Mouse (Mus musculus): Measurements from ENCODE around the gene Whamm. TPM values are rescaled to one million over a fixed set of nuclear protein-coding genes. Genes with fewer than 3 reads are reported as not detected.

Whamm gene
- total and polyA plus RNA-seq, 2 experiments from 2014 or later = 3.1 to 6.6 TPM

- DNase-seq (ENCODE audit: low spot score) (no peak), ATAC-seq (ENCODE audit: insufficient read depth, low read depth) (no peak)
- H3K27ac ChIP-seq (ENCODE audit: low read depth) = no peak overlapping the region
- no peak overlapping the region for H3K4me2 ChIP-seq (ENCODE audit: low read depth, low read length)
- H3K9ac ChIP-seq (replicated peaks; ENCODE audit: low read depth, low read length) = no peak overlapping the region
- no peaks in the 10 kb centered on the region for H3K27me3 ChIP-seq (ENCODE audit: control insufficient read depth, insufficient read depth, low read length)
- TF ChIP-seq EP300 (IDR thresholded peaks at IDR 0.05; ENCODE audit: low read depth) = no peak
- TF ChIP-seq CTCF (IDR thresholded peaks at IDR 0.05; ENCODE audit: low read depth) = no peak
- H3K36me3 ChIP-seq (replicated peaks; ENCODE audit: control insufficient read depth, insufficient read depth, low read length) = peaks cover 94% of the 10 kb centered on the region
- H3K4me3 ChIP-seq (ENCODE audit: low read depth, low read length) = no peak overlapping the region
- H3K4me1 ChIP-seq (ENCODE audit: control insufficient read depth, insufficient read depth) = no peaks in the 10 kb centered on the region
- WGBS = 83% methylated on average over 4 of the region's 4 CpGs
- no peaks in the 10 kb centered on the region for H3K9me3 ChIP-seq (replicated peaks; ENCODE audit: control insufficient read depth, low read length)
These were observed 34.6 kb upstream of the Whamm start for GRCm38 (mm10) chr7:81536478-81536877.

- Histone ChIP-seq H3K4me3 (ENCODE audit: low read depth, low read length) (no peak overlapping the region), H3K4me1 (ENCODE audit: control insufficient read depth, insufficient read depth) (no peaks in the 10 kb centered on the region), H3K9ac (replicated peaks; ENCODE audit: low read depth, low read length) (no peak overlapping the region), H3K27me3 (ENCODE audit: control insufficient read depth, insufficient read depth, low read length) (no peaks in the 10 kb centered on the region), H3K36me3 (replicated peaks; ENCODE audit: control insufficient read depth, insufficient read depth, low read length) (peaks cover 93% of the 10 kb centered on the region), H3K4me2 (ENCODE audit: low read depth, low read length) (no peak overlapping the region), H3K27ac (ENCODE audit: low read depth) (no peak overlapping the region), H3K9me3 (replicated peaks; ENCODE audit: control insufficient read depth, low read length) (no peaks in the 10 kb centered on the region)
- ATAC-seq (ENCODE audit: insufficient read depth, low read depth) (no peak), DNase-seq (ENCODE audit: low spot score) (no peak)
- WGBS = 70% methylated on average over 2 of the region's 2 CpGs
- TF ChIP-seq CTCF (IDR thresholded peaks at IDR 0.05; ENCODE audit: low read depth) (no peak), EP300 (IDR thresholded peaks at IDR 0.05; ENCODE audit: low read depth) (no peak)
These were observed 32.9 kb upstream of the Whamm start for GRCm38 (mm10) chr7:81538070-81538675.

- no peak overlapping the region for H3K9ac ChIP-seq (replicated peaks; ENCODE audit: low read depth, low read length)
- ATAC-seq (ENCODE audit: insufficient read depth, low read depth) (no peak), DNase-seq (ENCODE audit: low spot score) (no peak)
- no peak overlapping the region for H3K4me3 ChIP-seq (ENCODE audit: low read depth, low read length)
- peaks cover 90% of the 10 kb centered on the region for H3K36me3 ChIP-seq (replicated peaks; ENCODE audit: control insufficient read depth, insufficient read depth, low read length)
- no peaks in the 10 kb centered on the region for H3K4me1 ChIP-seq (ENCODE audit: control insufficient read depth, insufficient read depth)
- H3K9me3 ChIP-seq (replicated peaks; ENCODE audit: control insufficient read depth, low read length) = no peaks in the 10 kb centered on the region
- no peak overlapping the region for H3K4me2 ChIP-seq (ENCODE audit: low read depth, low read length)
- H3K27ac ChIP-seq (ENCODE audit: low read depth) = no peak overlapping the region
- no peaks in the 10 kb centered on the region for H3K27me3 ChIP-seq (ENCODE audit: control insufficient read depth, insufficient read depth, low read length)
- WGBS = 31% methylated on average over 2 of the region's 2 CpGs
- no peak for TF ChIP-seq EP300 (IDR thresholded peaks at IDR 0.05; ENCODE audit: low read depth)
- no peak for TF ChIP-seq CTCF (IDR thresholded peaks at IDR 0.05; ENCODE audit: low read depth)
These were observed 31.5 kb upstream of the Whamm start for GRCm38 (mm10) chr7:81539565-81539964.

GRCm38 (mm10) chr7:81540999-81541398, 30.1 kb upstream of the Whamm start:
- 70% methylated on average over 1 of the region's 1 CpGs for WGBS
- Histone ChIP-seq H3K4me3 (ENCODE audit: low read depth, low read length) (no peak overlapping the region), H3K27me3 (ENCODE audit: control insufficient read depth, insufficient read depth, low read length) (no peaks in the 10 kb centered on the region), H3K4me1 (ENCODE audit: control insufficient read depth, insufficient read depth) (no peaks in the 10 kb centered on the region), H3K4me2 (ENCODE audit: low read depth, low read length) (no peak overlapping the region), H3K27ac (ENCODE audit: low read depth) (no peak overlapping the region), H3K9me3 (replicated peaks; ENCODE audit: control insufficient read depth, low read length) (no peaks in the 10 kb centered on the region), H3K9ac (replicated peaks; ENCODE audit: low read depth, low read length) (no peak overlapping the region), H3K36me3 (replicated peaks; ENCODE audit: control insufficient read depth, insufficient read depth, low read length) (peaks cover 90% of the 10 kb centered on the region)
- ATAC-seq (ENCODE audit: insufficient read depth, low read depth) (no peak), DNase-seq (ENCODE audit: low spot score) (no peak)
- TF ChIP-seq CTCF (IDR thresholded peaks at IDR 0.05; ENCODE audit: low read depth) = no peak
- TF ChIP-seq EP300 (IDR thresholded peaks at IDR 0.05; ENCODE audit: low read depth) = no peak

- DNase-seq (ENCODE audit: low spot score) (no peak), ATAC-seq (ENCODE audit: insufficient read depth, low read depth) (no peak)
- Histone ChIP-seq H3K4me3 (ENCODE audit: low read depth, low read length) (no peak overlapping the region), H3K4me1 (ENCODE audit: control insufficient read depth, insufficient read depth) (no peaks in the 10 kb centered on the region), H3K9me3 (replicated peaks; ENCODE audit: control insufficient read depth, low read length) (no peaks in the 10 kb centered on the region), H3K4me2 (ENCODE audit: low read depth, low read length) (no peak overlapping the region), H3K27me3 (ENCODE audit: control insufficient read depth, insufficient read depth, low read length) (no peaks in the 10 kb centered on the region), H3K9ac (replicated peaks; ENCODE audit: low read depth, low read length) (no peak overlapping the region), H3K27ac (ENCODE audit: low read depth) (no peak overlapping the region), H3K36me3 (replicated peaks; ENCODE audit: control insufficient read depth, insufficient read depth, low read length) (peaks cover 88% of the 10 kb centered on the region)
- TF ChIP-seq EP300 (IDR thresholded peaks at IDR 0.05; ENCODE audit: low read depth) (no peak), CTCF (IDR thresholded peaks at IDR 0.05; ENCODE audit: low read depth) (no peak)
- WGBS = 78% methylated on average over 7 of the region's 7 CpGs
These were observed 29.0 kb upstream of the Whamm start for GRCm38 (mm10) chr7:81541924-81542524.

GRCm38 (mm10) chr7:81542934-81543333, 28.1 kb upstream of the Whamm start:
- peaks cover 88% of the 10 kb centered on the region for H3K36me3 ChIP-seq (replicated peaks; ENCODE audit: control insufficient read depth, insufficient read depth, low read length)
- no peak overlapping the region for H3K27ac ChIP-seq (ENCODE audit: low read depth)
- TF ChIP-seq EP300 (IDR thresholded peaks at IDR 0.05; ENCODE audit: low read depth) (no peak), CTCF (IDR thresholded peaks at IDR 0.05; ENCODE audit: low read depth) (no peak)
- DNase-seq (ENCODE audit: low spot score) = no peak
- H3K9me3 ChIP-seq (replicated peaks; ENCODE audit: control insufficient read depth, low read length) = no peaks in the 10 kb centered on the region
- no peaks in the 10 kb centered on the region for H3K27me3 ChIP-seq (ENCODE audit: control insufficient read depth, insufficient read depth, low read length)
- H3K9ac ChIP-seq (replicated peaks; ENCODE audit: low read depth, low read length) = no peak overlapping the region
- no peak overlapping the region for H3K4me2 ChIP-seq (ENCODE audit: low read depth, low read length)
- no peak overlapping the region for H3K4me3 ChIP-seq (ENCODE audit: low read depth, low read length)
- ATAC-seq (ENCODE audit: insufficient read depth, low read depth) = no peak
- H3K4me1 ChIP-seq (ENCODE audit: control insufficient read depth, insufficient read depth) = no peaks in the 10 kb centered on the region
- WGBS = 84% methylated on average over 8 of the region's 8 CpGs

Data from heart, postnatal 0 days (tissue).